Mouse (Mus musculus) MEL (cell line): ENCODE data around the gene Rcl1. TPM values are rescaled to one million over a fixed set of nuclear protein-coding genes. Genes with fewer than 3 reads are reported as not detected.
A peak's percentile ranks its signal among the peaks of the same experiment; 100 is the strongest.

Source experiments
- DNase-seq: peaks from one replicate; pipeline ENCODE4 v3.0.0; 2011; ENCODE audit warnings: low read depth, low spot score
- H3K27ac ChIP-seq: 2 replicates; pipeline ENCODE4 v1.5.1; 2012; ENCODE audit warnings: low read depth, mild to moderate bottlenecking, control low read depth, low read length, moderate library complexity; ENCODE audit not compliant: control insufficient read depth
- H3K27me3 ChIP-seq, 2 experiments: fragments of 150-350 bp in 1 of 2; sonication (generic) in 1 of 2; 2 replicates each; pipeline ENCODE4 v1.6.1; 2012; ENCODE audit warnings: low read length in 2 of 2, mild to moderate bottlenecking in 2 of 2, improper control_type of control experiment in 1 of 2, moderate library complexity in 1 of 2; ENCODE audit not compliant: insufficient read depth in 2 of 2, control insufficient read depth in 1 of 2
- H3K36me3 ChIP-seq, 2 experiments: 2 replicates each; pipeline ENCODE4 v1.6.1; 2012 to 2014; ENCODE audit warnings: low read length in 2 of 2, improper control_type of control experiment in 1 of 2, inconsistent platforms in 1 of 2, mild to moderate bottlenecking in 1 of 2; ENCODE audit not compliant: insufficient read depth in 2 of 2, control insufficient read depth in 1 of 2
- H3K4me1 ChIP-seq, 2 experiments: fragments of 150-350 bp in 1 of 2; sonication (generic) in 1 of 2; 2 replicates each; pipeline ENCODE4 v1.6.1; 2012; ENCODE audit warnings: low read length in 2 of 2, improper control_type of control experiment in 1 of 2, mild to moderate bottlenecking in 1 of 2; ENCODE audit not compliant: insufficient read depth in 2 of 2, control insufficient read depth in 1 of 2
- H3K4me3 ChIP-seq, 2 experiments: fragments of 150-350 bp in 1 of 2; sonication (generic) in 1 of 2; 2 replicates each; pipeline ENCODE4 v1.5.1; 2012; ENCODE audit warnings: low read depth in 2 of 2, low read length in 2 of 2, mild to moderate bottlenecking in 2 of 2, moderate library complexity in 2 of 2, control low read depth in 1 of 2, improper control_type of control experiment in 1 of 2; ENCODE audit not compliant: control insufficient read depth in 1 of 2, insufficient read depth in 1 of 2
- H3K79me2 ChIP-seq: 2 replicates; pipeline ENCODE4 v1.6.1; 2012; ENCODE audit warnings: mild to moderate bottlenecking, low read length, moderate library complexity; ENCODE audit not compliant: control insufficient read depth, poor library complexity, insufficient read depth
- H3K9ac ChIP-seq: 2 replicates; pipeline ENCODE4 v1.6.1; 2012; ENCODE audit warnings: low read depth, mild to moderate bottlenecking, control low read depth, low read length, moderate library complexity; ENCODE audit not compliant: control insufficient read depth, poor library complexity, severe bottlenecking
- H3K9me3 ChIP-seq: fragments of 150-350 bp; sonication (generic); replicated peaks from 2 replicates; pipeline ENCODE4 v1.6.1; 2012; ENCODE audit warnings: mild to moderate bottlenecking, low read length, improper control_type of control experiment, moderate library complexity; ENCODE audit not compliant: insufficient read depth
- BHLHE40 ChIP-seq: IDR thresholded peaks from 2 replicates; pipeline ENCODE4 v1.6.1; 2012; ENCODE audit warnings: low read depth, mild to moderate bottlenecking, inconsistent platforms, low read length, improper control_type of control experiment, borderline replicate concordance
- CHD1 ChIP-seq: IDR thresholded peaks from 2 replicates; pipeline ENCODE4 v1.6.1; 2012; ENCODE audit warnings: low read depth, mild to moderate bottlenecking, inconsistent platforms, low read length, improper control_type of control experiment
- CHD2 ChIP-seq: IDR thresholded peaks from 2 replicates; pipeline ENCODE4 v1.6.1; 2011; ENCODE audit warnings: low read length, improper control_type of control experiment
- CTCF ChIP-seq, 3 experiments: IDR thresholded peaks in 2 of 3; conservative IDR thresholded peaks in 1 of 3; 2 replicates each; pipeline ENCODE4 v1.5.1; 2011 to 2012; ENCODE audit warnings: low read length in 3 of 3, low read depth in 2 of 3, mild to moderate bottlenecking in 2 of 3, improper control_type of control experiment in 1 of 3, inconsistent platforms in 1 of 3, mixed read lengths in 1 of 3, moderate library complexity in 1 of 3; ENCODE audit not compliant: control insufficient read depth in 1 of 3, insufficient read depth in 1 of 3, poor library complexity in 1 of 3, severe bottlenecking in 1 of 3
- E2F4 ChIP-seq: IDR thresholded peaks from 2 replicates; pipeline ENCODE4 v1.6.1; 2011; ENCODE audit warnings: low read depth, low read length, improper control_type of control experiment, borderline replicate concordance
- ELF1 ChIP-seq: IDR thresholded peaks from 2 replicates; pipeline ENCODE4 v1.6.1; 2014; ENCODE audit warnings: low read depth, mild to moderate bottlenecking, inconsistent platforms, low read length, improper control_type of control experiment, moderate library complexity
- EP300 ChIP-seq, 2 experiments: IDR thresholded peaks; 2 replicates each; pipeline ENCODE4 v1.6.1; 2011; ENCODE audit warnings: improper control_type of control experiment in 2 of 2, low read length in 2 of 2, low read depth in 1 of 2, mild to moderate bottlenecking in 1 of 2
- ETS1 ChIP-seq: IDR thresholded peaks from 2 replicates; pipeline ENCODE4 v1.6.1; 2012; ENCODE audit warnings: low read depth, mild to moderate bottlenecking, inconsistent platforms, low read length, improper control_type of control experiment, moderate library complexity
- GABPA ChIP-seq: IDR thresholded peaks from 2 replicates; pipeline ENCODE4 v1.6.1; 2012; ENCODE audit warnings: low read depth, mild to moderate bottlenecking, inconsistent platforms, low read length, improper control_type of control experiment, moderate library complexity
- GATA1 ChIP-seq: IDR thresholded peaks from 2 replicates; pipeline ENCODE4 v1.6.1; 2011; ENCODE audit warnings: low read depth, low read length, improper control_type of control experiment
- HCFC1 ChIP-seq: IDR thresholded peaks from 2 replicates; pipeline ENCODE4 v1.6.1; 2012; ENCODE audit warnings: low read depth, mild to moderate bottlenecking, inconsistent platforms, low read length, improper control_type of control experiment, moderate library complexity
- JUND ChIP-seq: IDR thresholded peaks from 2 replicates; pipeline ENCODE4 v1.6.1; 2011; ENCODE audit warnings: low read depth, mild to moderate bottlenecking, improper control_type of control experiment, low read length
- KAT2A ChIP-seq: conservative IDR thresholded peaks from 2 replicates; pipeline ENCODE4 v1.6.1; 2012; ENCODE audit warnings: low read depth, low read length, improper control_type of control experiment, inconsistent platforms
- MAFK ChIP-seq: IDR thresholded peaks from 2 replicates; pipeline ENCODE4 v1.6.1; 2011; ENCODE audit warnings: low read depth, mild to moderate bottlenecking, low read length, improper control_type of control experiment, borderline replicate concordance
- MAZ ChIP-seq: IDR thresholded peaks from 2 replicates; pipeline ENCODE4 v1.6.1; 2012; ENCODE audit warnings: low read depth, mild to moderate bottlenecking, inconsistent platforms, low read length, improper control_type of control experiment
- MEF2A ChIP-seq: IDR thresholded peaks from 2 replicates; pipeline ENCODE4 v1.6.1; 2014; ENCODE audit warnings: low read depth, mild to moderate bottlenecking, inconsistent platforms, low read length, improper control_type of control experiment; ENCODE audit not compliant: poor library complexity, insufficient replicate concordance, severe bottlenecking; ENCODE audit errors: extremely low read depth
- MXI1 ChIP-seq: IDR thresholded peaks from 2 replicates; pipeline ENCODE4 v1.6.1; 2011; ENCODE audit warnings: mild to moderate bottlenecking, low read depth, low read length, improper control_type of control experiment
- MYB ChIP-seq: IDR thresholded peaks from 2 replicates; pipeline ENCODE4 v1.6.1; 2011; ENCODE audit warnings: mild to moderate bottlenecking, low read depth, low read length, improper control_type of control experiment
- MYC ChIP-seq: IDR thresholded peaks from 2 replicates; pipeline ENCODE4 v1.6.1; 2011; ENCODE audit warnings: low read depth, mild to moderate bottlenecking, low read length, improper control_type of control experiment, moderate library complexity
- NELFE ChIP-seq: IDR thresholded peaks from 2 replicates; pipeline ENCODE4 v1.6.1; 2011; ENCODE audit warnings: low read depth, low read length, improper control_type of control experiment
- POLR2A ChIP-seq, 2 experiments: IDR thresholded peaks; 2 replicates each; pipeline ENCODE4 v1.6.1; 2011 to 2012; ENCODE audit warnings: low read length in 2 of 2, mild to moderate bottlenecking in 2 of 2, control low read depth in 1 of 2, improper control_type of control experiment in 1 of 2, low read depth in 1 of 2, moderate library complexity in 1 of 2; ENCODE audit not compliant: control insufficient read depth in 1 of 2, insufficient read depth in 1 of 2, poor library complexity in 1 of 2
- POLR2AphosphoS2 ChIP-seq: IDR thresholded peaks from 2 replicates; pipeline ENCODE4 v1.6.1; 2011; ENCODE audit warnings: low read length, improper control_type of control experiment
- POLR2AphosphoS5 ChIP-seq: IDR thresholded peaks from 2 replicates; pipeline ENCODE4 v1.6.1; 2012; ENCODE audit warnings: low read depth, borderline replicate concordance, mild to moderate bottlenecking, inconsistent platforms, low read length, moderate library complexity, mixed read lengths
- RAD21 ChIP-seq: IDR thresholded peaks from 2 replicates; pipeline ENCODE4 v1.6.1; 2011; ENCODE audit warnings: mild to moderate bottlenecking, low read depth, low read length, improper control_type of control experiment
- RCOR1 ChIP-seq: IDR thresholded peaks from 2 replicates; pipeline ENCODE4 v1.6.1; 2012; ENCODE audit warnings: low read depth, mild to moderate bottlenecking, inconsistent platforms, low read length, improper control_type of control experiment
- SIN3A ChIP-seq: IDR thresholded peaks from 2 replicates; pipeline ENCODE4 v1.6.1; 2012; ENCODE audit warnings: low read length, improper control_type of control experiment, inconsistent platforms
- SMC3 ChIP-seq: IDR thresholded peaks from 2 replicates; pipeline ENCODE4 v1.6.1; 2011; ENCODE audit warnings: low read depth, low read length, improper control_type of control experiment
- TAL1 ChIP-seq: IDR thresholded peaks from 2 replicates; pipeline ENCODE4 v1.6.1; 2012; ENCODE audit warnings: mild to moderate bottlenecking, inconsistent platforms, low read length, moderate library complexity, mixed read lengths
- TBP ChIP-seq: IDR thresholded peaks from 2 replicates; pipeline ENCODE4 v1.8.0; 2011; ENCODE audit warnings: low read depth, low read length, improper control_type of control experiment
- TCF12 ChIP-seq: IDR thresholded peaks from 2 replicates; pipeline ENCODE4 v1.6.1; 2014; ENCODE audit warnings: low read depth, mild to moderate bottlenecking, inconsistent platforms, low read length, improper control_type of control experiment, moderate library complexity
- UBTF ChIP-seq: IDR thresholded peaks from 2 replicates; pipeline ENCODE4 v1.6.1; 2012; ENCODE audit warnings: low read depth, mild to moderate bottlenecking, inconsistent platforms, low read length, improper control_type of control experiment, moderate library complexity, borderline replicate concordance; ENCODE audit not compliant: insufficient read depth
- USF1 ChIP-seq: IDR thresholded peaks from 2 replicates; pipeline ENCODE4 v1.6.1; 2014; ENCODE audit warnings: low read depth, mild to moderate bottlenecking, inconsistent platforms, low read length, improper control_type of control experiment, moderate library complexity
- USF2 ChIP-seq, 2 experiments: IDR thresholded peaks; 2 replicates each; pipeline ENCODE4 v1.6.1; 2011 to 2012; ENCODE audit warnings: improper control_type of control experiment in 2 of 2, low read length in 2 of 2, borderline replicate concordance in 1 of 2, inconsistent platforms in 1 of 2, low read depth in 1 of 2, mild to moderate bottlenecking in 1 of 2; ENCODE audit not compliant: insufficient read depth in 1 of 2
- ZC3H11A ChIP-seq: IDR thresholded peaks from 2 replicates; pipeline ENCODE4 v1.6.1; 2012; ENCODE audit warnings: low read depth, mild to moderate bottlenecking, inconsistent platforms, low read length, improper control_type of control experiment
- ZKSCAN1 ChIP-seq: IDR thresholded peaks from 2 replicates; pipeline ENCODE4 v1.6.1; 2012; ENCODE audit warnings: low read depth, mild to moderate bottlenecking, inconsistent platforms, low read length, improper control_type of control experiment, moderate library complexity
- ZMIZ1 ChIP-seq: IDR thresholded peaks from 2 replicates; pipeline ENCODE4 v1.6.1; 2012; ENCODE audit warnings: low read depth, mild to moderate bottlenecking, inconsistent platforms, low read length, improper control_type of control experiment, moderate library complexity
- ZNF384 ChIP-seq: IDR thresholded peaks from 2 replicates; pipeline ENCODE4 v1.6.1; 2012; ENCODE audit warnings: low read depth, mild to moderate bottlenecking, inconsistent platforms, low read length, improper control_type of control experiment
- polyA plus RNA-seq, 2 experiments: library from polyadenylated mRNA; stranded (reverse) in 1 of 2; unstranded in 1 of 2; fragments of >175 nt in 1 of 2; fragments of >200 nt in 1 of 2; gene quantifications; 2 replicates each; pipeline versions ENCODE4 v1.2.1 to v1.2.4; 2012; ENCODE audit warnings: low replicate concordance in 2 of 2, low read depth in 1 of 2; ENCODE audit not compliant: insufficient read length in 2 of 2, insufficient read depth in 1 of 2, missing spikeins in 1 of 2
- total RNA-seq: library from RNA; depleted of rRNA; stranded (reverse); fragments of 300-350 nt; gene quantifications from 2 replicates; pipeline ENCODE4 v1.2.3, GENCODE M21; 2012

The Rcl1 gene
- total and polyA plus RNA-seq, 3 experiments, result 86.4 to 122 TPM; not detected in 1

DNA sequence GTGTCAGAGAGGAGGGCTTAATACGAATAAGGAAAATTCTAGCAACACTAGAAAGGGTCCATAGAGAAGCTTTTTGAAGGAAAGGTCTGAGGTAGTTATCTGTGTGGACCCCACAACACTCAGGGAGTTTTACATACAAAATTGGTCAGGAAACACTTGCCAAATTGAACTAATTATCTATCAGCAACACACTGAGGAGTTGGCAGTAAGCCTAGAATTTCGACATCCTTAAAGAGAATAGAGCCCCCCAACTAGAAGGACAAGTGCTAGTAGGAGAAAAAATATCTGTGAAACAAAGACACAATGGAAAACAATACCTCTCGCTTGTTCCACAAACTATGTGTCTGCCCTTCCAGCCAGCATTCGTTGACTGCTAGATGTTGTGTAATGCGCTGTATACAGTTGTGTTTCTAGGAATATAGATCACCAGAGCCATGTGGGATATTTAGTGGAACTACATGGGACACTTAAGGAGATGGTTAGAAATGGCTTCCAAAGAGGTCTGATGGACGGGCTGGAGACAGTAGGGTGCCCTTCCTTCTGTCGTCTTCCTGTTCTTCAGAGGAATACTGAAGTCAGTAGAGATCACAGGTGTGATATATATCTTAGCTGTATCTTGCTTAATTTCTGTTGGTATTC is 63.5 kb downstream of the Rcl1 start:
- H3K79me2 ChIP-seq, result no peaks in the 10 kb centered on the region
- H3K27me3 ChIP-seq, result no peaks in the 10 kb centered on the region
- peaks cover 0 to 10% of the 10 kb centered on the region in 2 experiments; a peak in 2 of 4 replicates for H3K36me3 ChIP-seq
- DNase-seq, result peak; percentile 95
- peaks cover 5 to 13% of the 10 kb centered on the region in 2 experiments for H3K4me1 ChIP-seq
- peak overlapping the region; percentile 50 for H3K27ac ChIP-seq
- peak overlapping the region in 1 of 2 experiments; percentile 36; a peak in 2 of 4 replicates for H3K4me3 ChIP-seq
- H3K9ac ChIP-seq, result no peak overlapping the region
- H3K9me3 ChIP-seq, result no peaks in the 10 kb centered on the region
- TF ChIP-seq MAFK, result peak; percentile 9; the same call in 1 of the 2 replicates
- no peak for TF ChIP-seq MEF2A
- no peak for TF ChIP-seq POLR2AphosphoS5
- TF ChIP-seq MYB, result no peak
- TF ChIP-seq HCFC1, result no peak
- peak; percentile 91 for TF ChIP-seq GATA1
- TF ChIP-seq ZMIZ1, result no peak
- TF ChIP-seq JUND, result no peak
- TF ChIP-seq TCF12, result peak; percentile 93
- TF ChIP-seq RCOR1, result peak; percentile 74
- no peak for TF ChIP-seq UBTF
- TF ChIP-seq SMC3, result 0 out of 2 replicates have a peak, but pooled peaks have one; percentile 10
- TF ChIP-seq ZKSCAN1, result no peak
- TF ChIP-seq ELF1, result no peak
- TF ChIP-seq BHLHE40, result no peak
- no peak for TF ChIP-seq USF1
- no peak for TF ChIP-seq E2F4
- TF ChIP-seq ZC3H11A, result no peak
- TF ChIP-seq KAT2A, result no peak
- TF ChIP-seq SIN3A, result peak; percentile 75
- TF ChIP-seq USF2 (IDR thresholded peaks at IDR 0.05; ENCODE audit: borderline replicate concordance in 1 of 2, insufficient read depth in 1 of 2, low read depth in 1 of 2, low read length in 2 of 2), result no peak
- TF ChIP-seq TAL1, result peak; percentile 75
- TF ChIP-seq MYC, result 0 out of 2 replicates have a peak, but pooled peaks have one; percentile 26
- TF ChIP-seq MXI1, result peak; percentile 58
- no peak for TF ChIP-seq CHD2
- TF ChIP-seq MAZ, result peak; percentile 70; the same call in 1 of the 2 replicates
- no peak for TF ChIP-seq GABPA
- TF ChIP-seq NELFE, result no peak
- peak; percentile 72 for TF ChIP-seq ETS1
- no peak for TF ChIP-seq RAD21
- TF ChIP-seq POLR2AphosphoS2, result no peak
- TF ChIP-seq ZNF384, result no peak
- peak; percentile 90 to 96 for TF ChIP-seq EP300 (IDR thresholded peaks at IDR 0.05; ENCODE audit: low read depth in 1 of 2, low read length in 2 of 2)
- TF ChIP-seq POLR2A (IDR thresholded peaks at IDR 0.05; ENCODE audit: control insufficient read depth in 1 of 2, insufficient read depth in 1 of 2, low read depth in 1 of 2, low read length in 2 of 2, poor library complexity in 1 of 2), result no peak
- no peak for TF ChIP-seq TBP
- no peak for TF ChIP-seq CHD1
- no peak for TF ChIP-seq CTCF (IDR thresholded peaks at IDR 0.05 in 2 of 3, conservative IDR thresholded peaks at IDR 0.05 in 1 of 3; ENCODE audit: control insufficient read depth in 1 of 3, insufficient read depth in 1 of 3, low read depth in 2 of 3, low read length in 3 of 3, poor library complexity in 1 of 3, severe bottlenecking in 1 of 3)
